Mouse (Mus musculus) midbrain, embryonic 15.5 days (tissue): Measurements from ENCODE around the gene Naa80. TPM values are rescaled to one million over a fixed set of nuclear protein-coding genes. Genes with fewer than 3 reads are reported as not detected.
"Not testable (repeated sequence)": the region's sequence is repeated elsewhere in the genome, so short reads cannot be mapped to it uniquely, and the experiment has no call there.

Experiments
- ATAC-seq: fragments of 200-750 bp; cut with Nextera tagmentation; replicated peaks from 2 replicates; pipeline ENCODE4 v1.8.0; 2017; ENCODE audit warnings: moderate TSS enrichment
- H3K27ac ChIP-seq: fragments of 300-500 bp; sonication (generic); 2 replicates; pipeline ENCODE4 v1.5.1; 2015; ENCODE audit warnings: mild to moderate bottlenecking, inconsistent platforms
- H3K27me3 ChIP-seq: fragments of 300-500 bp; sonication (generic); replicated peaks from 2 replicates; pipeline ENCODE4 v1.6.1; 2015; ENCODE audit warnings: inconsistent platforms
- H3K36me3 ChIP-seq: fragments of 300-500 bp; sonication (generic); replicated peaks from 2 replicates; pipeline ENCODE4 v1.6.1; 2015; ENCODE audit warnings: inconsistent platforms
- H3K4me1 ChIP-seq: fragments of 300-500 bp; sonication (generic); 2 replicates; pipeline ENCODE4 v1.6.1; 2015; ENCODE audit warnings: inconsistent platforms
- H3K4me2 ChIP-seq: fragments of 300-500 bp; sonication (generic); 2 replicates; pipeline ENCODE4 v1.6.1; 2015; ENCODE audit warnings: inconsistent platforms, mild to moderate bottlenecking, moderate library complexity
- H3K4me3 ChIP-seq: fragments of 300-500 bp; sonication (generic); 2 replicates; pipeline ENCODE4 v1.5.1; 2015; ENCODE audit warnings: mild to moderate bottlenecking, inconsistent platforms
- H3K9ac ChIP-seq: fragments of 300-500 bp; sonication (generic); 2 replicates; pipeline ENCODE4 v1.6.1; 2015; ENCODE audit warnings: mild to moderate bottlenecking, inconsistent platforms
- H3K9me3 ChIP-seq: fragments of 300-500 bp; sonication (generic); 2 replicates; pipeline ENCODE4 v1.6.1; 2016; ENCODE audit warnings: inconsistent platforms
- WGBS: fragments of 180-500 bp; shearing (Covaris S2); methylation state at CpG from one replicate; pipeline ENCODE4 v1.1.7; 2015; ENCODE audit warnings: mixed read lengths; 5-methylcytosine and 5-hydroxymethylcytosine counted together
- polyA plus RNA-seq: library from polyadenylated mRNA; unstranded; fragments of >200 nt; fragmentation: Nextera tagmentation; extraction: Ambion mirVana; gene quantifications from 2 replicates; pipeline ENCODE4 v1.2.1, GENCODE M21; 2015

Gene Naa80
- polyA plus RNA-seq, 1 experiment from 2014 or later = 21.4 TPM

GRCm38 (mm10) chr9:107567702-107568319, 10.9 kb upstream of the Naa80 start, which contains the start of gene Hyal2:
Gene Hyal2, plus strand, starts transcription at chr9:107567945.
- 4% methylated on average over 18 of the region's 18 CpGs for WGBS
- Histone ChIP-seq H3K27ac (peak within 1 kb of the TSS; percentile 89), H3K4me2 (peak within 1 kb of the TSS; percentile 84), H3K9ac (peak within 1 kb of the TSS; percentile 88), H3K4me3 (peak within 1 kb of the TSS; percentile 94), H3K4me1 (peaks cover 59% of the 10 kb centered on the region), H3K9me3 (no peaks in the 10 kb centered on the region), H3K36me3 (peaks cover 32% of the 10 kb centered on the region), H3K27me3 (no peaks in the 10 kb centered on the region)
- no peak for ATAC-seq

- H3K9me3 ChIP-seq = no peaks in the 10 kb centered on the region
- ATAC-seq = peak; percentile 89
- H3K4me2 ChIP-seq = peak overlapping the region; percentile 84
- H3K36me3 ChIP-seq = peaks cover 33% of the 10 kb centered on the region
- peak overlapping the region; percentile 89 for H3K27ac ChIP-seq
- peak overlapping the region; percentile 94 for H3K4me3 ChIP-seq
- peak overlapping the region; percentile 88 for H3K9ac ChIP-seq
- under 1% methylated on average over 41 of the region's 41 CpGs for WGBS
- H3K27me3 ChIP-seq = no peaks in the 10 kb centered on the region
- peaks cover 57% of the 10 kb centered on the region for H3K4me1 ChIP-seq
Measured at GRCm38 (mm10) chr9:107568331-107569261, 10.1 kb upstream of the Naa80 start.

GRCm38 (mm10) chr9:107569270-107569669, 9.4 kb upstream of the Naa80 start:
- WGBS = 1% methylated on average over 22 of the region's 23 CpGs
- H3K4me3 ChIP-seq = peak overlapping the region; percentile 94
- H3K27me3 ChIP-seq = no peaks in the 10 kb centered on the region
- H3K4me1 ChIP-seq = peaks cover 51% of the 10 kb centered on the region
- peak overlapping the region; percentile 88 for H3K9ac ChIP-seq
- H3K36me3 ChIP-seq = peaks cover 33% of the 10 kb centered on the region
- ATAC-seq = peak; percentile 29; the same call in 1 of the 2 replicates
- peak overlapping the region; percentile 89 for H3K27ac ChIP-seq
- H3K4me2 ChIP-seq = peak overlapping the region; percentile 84
- no peaks in the 10 kb centered on the region for H3K9me3 ChIP-seq

GRCm38 (mm10) chr9:107570016-107570415, 8.7 kb upstream of the Naa80 start:
- peak overlapping the region; percentile 84 for H3K4me2 ChIP-seq
- peak overlapping the region; percentile 89 for H3K27ac ChIP-seq
- no peaks in the 10 kb centered on the region for H3K27me3 ChIP-seq
- peaks cover 33% of the 10 kb centered on the region for H3K36me3 ChIP-seq
- 43% methylated on average over 13 of the region's 13 CpGs for WGBS
- no peak for ATAC-seq
- H3K4me3 ChIP-seq = peak overlapping the region; percentile 94
- H3K9ac ChIP-seq = peak overlapping the region; percentile 88
- H3K9me3 ChIP-seq = no peaks in the 10 kb centered on the region
- H3K4me1 ChIP-seq = peaks cover 46% of the 10 kb centered on the region

DNA sequence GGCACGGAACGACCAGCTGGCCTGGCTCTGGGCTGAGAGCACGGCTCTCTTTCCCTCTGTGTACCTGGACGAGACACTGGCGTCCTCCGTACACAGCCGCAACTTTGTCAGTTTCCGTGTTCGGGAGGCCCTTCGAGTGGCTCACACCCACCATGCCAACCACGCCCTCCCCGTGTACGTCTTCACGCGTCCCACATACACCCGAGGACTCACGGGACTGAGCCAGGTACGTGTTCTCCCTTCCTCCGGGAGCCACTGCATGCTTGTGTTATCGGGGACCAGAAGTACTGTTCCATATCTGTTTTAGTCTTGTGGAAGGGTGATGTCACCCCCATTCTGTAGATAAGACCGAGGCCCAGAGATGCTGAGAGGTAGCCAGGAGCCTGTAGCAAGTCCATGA, 7.8 kb upstream of the Naa80 start:
- Histone ChIP-seq H3K9ac (no peak overlapping the region), H3K27ac (no peak overlapping the region), H3K4me2 (peak overlapping the region; percentile 84), H3K4me1 (peaks cover 46% of the 10 kb centered on the region), H3K9me3 (no peaks in the 10 kb centered on the region), H3K36me3 (peaks cover 28% of the 10 kb centered on the region), H3K4me3 (peak overlapping the region; percentile 94), H3K27me3 (no peaks in the 10 kb centered on the region)
- 95% methylated on average over 21 of the region's 21 CpGs for WGBS
- no peak for ATAC-seq

DNA sequence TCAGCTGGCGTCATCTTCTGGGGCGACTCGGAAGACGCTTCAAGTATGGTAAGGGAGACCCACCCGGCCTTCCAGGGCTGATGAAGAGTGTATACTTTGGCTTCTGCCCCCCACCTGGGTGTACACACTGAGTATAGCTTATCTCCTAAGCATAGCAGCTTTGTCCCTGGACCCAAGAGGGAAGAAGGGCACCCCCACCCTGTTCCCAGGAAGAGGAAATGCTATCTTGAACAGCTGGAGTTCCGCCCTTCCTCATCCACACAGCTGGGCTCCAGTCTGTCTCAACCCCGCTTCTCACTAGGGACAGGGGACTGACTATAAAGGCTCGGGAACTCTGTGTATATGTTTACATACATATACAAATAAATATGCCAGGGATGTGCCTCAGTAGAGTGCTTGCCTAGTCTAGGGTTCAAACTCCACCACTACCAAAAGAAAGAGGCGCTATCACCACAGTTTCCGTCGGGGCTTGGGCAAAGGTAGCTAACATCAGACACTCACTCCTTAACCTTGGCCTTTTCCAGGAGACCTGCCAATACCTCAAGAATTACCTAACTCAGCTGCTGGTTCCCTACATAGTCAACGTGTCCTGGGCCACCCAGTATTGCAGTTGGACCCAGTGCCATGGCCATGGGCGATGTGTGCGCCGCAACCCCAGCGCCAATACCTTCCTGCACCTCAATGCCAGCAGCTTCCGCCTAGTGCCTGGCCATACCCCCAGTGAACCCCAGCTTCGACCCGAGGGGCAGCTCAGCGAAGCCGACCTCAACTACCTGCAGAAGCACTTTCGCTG, 7.0 kb upstream of the Naa80 start:
- Histone ChIP-seq H3K27me3 (no peaks in the 10 kb centered on the region), H3K4me3 (peak overlapping the region; percentile 6; the same call in 1 of the 2 replicates), H3K4me2 (peak overlapping the region; percentile 84; the same call in 1 of the 2 replicates), H3K27ac (no peak overlapping the region), H3K9me3 (no peaks in the 10 kb centered on the region), H3K4me1 (peaks cover 45% of the 10 kb centered on the region), H3K9ac (no peak overlapping the region), H3K36me3 (peaks cover 25% of the 10 kb centered on the region)
- no peak for ATAC-seq
- 96% methylated on average over 22 of the region's 22 CpGs for WGBS

GRCm38 (mm10) chr9:107572327-107572662, 6.4 kb upstream of the Naa80 start:
- H3K27me3 ChIP-seq = no peaks in the 10 kb centered on the region
- no peak overlapping the region for H3K4me2 ChIP-seq
- no peak for ATAC-seq
- H3K9ac ChIP-seq = no peak overlapping the region
- H3K27ac ChIP-seq = no peak overlapping the region
- no peaks in the 10 kb centered on the region for H3K9me3 ChIP-seq
- WGBS = 100% methylated on average over 2 of the region's 2 CpGs
- H3K4me3 ChIP-seq = no peak overlapping the region
- H3K4me1 ChIP-seq = peaks cover 43% of the 10 kb centered on the region
- H3K36me3 ChIP-seq = peaks cover 25% of the 10 kb centered on the region

DNA sequence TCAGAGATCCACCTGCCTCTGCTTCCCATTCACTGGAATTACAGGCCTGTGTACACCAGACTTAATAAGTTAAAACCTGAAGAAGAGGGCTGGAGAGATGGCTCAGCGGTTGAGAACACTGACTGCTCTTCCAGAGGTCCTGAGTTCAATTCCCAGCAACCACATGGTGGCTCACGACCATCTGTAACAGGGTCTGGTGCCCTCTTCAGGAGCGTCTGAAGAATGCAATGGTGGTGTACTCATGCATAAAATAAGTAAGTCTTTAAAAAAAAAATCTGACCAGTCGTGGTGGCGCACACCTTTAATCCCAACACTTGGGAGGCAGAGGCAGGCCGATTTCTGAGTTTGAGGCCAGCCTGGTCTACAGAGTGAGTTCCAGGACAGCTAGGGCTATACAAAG, 4.9 kb upstream of the Naa80 start:
- H3K4me3 ChIP-seq, H3K4me2 ChIP-seq, H3K27ac ChIP-seq, H3K9ac ChIP-seq, ATAC-seq, H3K27me3 ChIP-seq, H3K9me3 ChIP-seq: not testable (repeated sequence)
- 78% methylated on average over 6 of the region's 6 CpGs for WGBS
- peaks cover 33% of the 10 kb centered on the region for H3K4me1 ChIP-seq
- peaks cover 25% of the 10 kb centered on the region for H3K36me3 ChIP-seq

DNA sequence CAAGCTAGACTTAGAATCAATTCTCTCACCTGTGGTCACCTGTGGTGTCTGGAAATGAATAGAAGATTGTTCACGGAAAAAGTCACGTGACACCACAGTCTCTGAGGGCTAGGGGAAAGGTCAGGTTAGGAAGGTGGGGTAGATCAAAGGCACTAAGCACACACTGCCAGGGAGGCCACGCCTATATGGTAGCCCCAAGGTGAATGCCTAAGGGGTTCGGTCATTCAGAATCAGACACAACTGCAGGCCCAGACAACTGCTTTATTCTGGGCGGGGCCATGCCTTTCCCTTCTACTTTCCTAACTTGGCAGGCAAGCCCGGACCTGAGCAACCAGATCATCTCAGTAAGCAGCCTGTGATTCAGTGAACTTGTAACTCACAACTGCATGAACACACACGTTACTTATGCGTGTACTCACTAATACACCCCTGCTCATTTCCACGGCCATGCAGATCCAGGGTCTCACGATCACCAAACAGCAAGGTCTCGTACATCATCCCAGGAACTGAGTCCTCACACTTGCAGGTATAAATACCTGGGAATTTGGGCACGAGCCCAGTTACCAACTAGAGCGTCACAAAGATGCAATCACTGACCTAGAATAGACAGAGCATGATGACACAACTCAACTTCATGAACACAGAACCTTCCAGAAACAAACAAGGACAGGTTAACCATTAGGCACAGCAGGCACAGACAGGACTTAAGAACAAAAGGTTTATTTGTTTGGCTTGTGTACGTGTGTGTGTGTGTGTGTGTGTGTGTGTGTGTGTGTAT, 2.9 kb upstream of the Naa80 start:
- ATAC-seq = no peak
- Histone ChIP-seq H3K27ac (no peak overlapping the region), H3K4me3 (no peak overlapping the region), H3K36me3 (peaks cover 24% of the 10 kb centered on the region), H3K4me2 (no peak overlapping the region), H3K4me1 (peaks cover 35% of the 10 kb centered on the region), H3K27me3 (no peaks in the 10 kb centered on the region), H3K9ac (no peak overlapping the region), H3K9me3 (no peaks in the 10 kb centered on the region)
- 90% methylated on average over 14 of the region's 14 CpGs for WGBS

GRCm38 (mm10) chr9:107576357-107577107, 2.2 kb upstream of the Naa80 start, which contains the start of gene Hyal1:
Gene Hyal1, plus strand, starts transcription at chr9:107576927.
- 0 out of 2 replicates have a peak, but pooled peaks have one; percentile 30 for ATAC-seq
- WGBS = 25% methylated on average over 16 of the region's 16 CpGs
- H3K4me2 ChIP-seq = peak within 1 kb of the TSS; percentile 34
- peaks cover 34% of the 10 kb centered on the region for H3K4me1 ChIP-seq
- H3K27ac ChIP-seq = peak within 1 kb of the TSS; percentile 43; the same call in 1 of the 2 replicates
- H3K27me3 ChIP-seq = no peaks in the 10 kb centered on the region
- H3K9ac ChIP-seq = no peak within 1 kb of the TSS
- H3K9me3 ChIP-seq = no peaks in the 10 kb centered on the region
- peaks cover 18% of the 10 kb centered on the region for H3K36me3 ChIP-seq
- H3K4me3 ChIP-seq = no peak within 1 kb of the TSS

GRCm38 (mm10) chr9:107577871-107578270, 816 bp upstream of the Naa80 start:
- peaks cover 34% of the 10 kb centered on the region for H3K4me1 ChIP-seq
- no peaks in the 10 kb centered on the region for H3K9me3 ChIP-seq

More at GRCm38 (mm10) chr9:107577871-107578270, 816 bp upstream of the Naa80 start:
- no peak overlapping the region for H3K4me3 ChIP-seq
- no peak overlapping the region for H3K27ac ChIP-seq
- peaks cover 4% of the 10 kb centered on the region; the same call in 1 of the 2 replicates for H3K36me3 ChIP-seq
- 93% methylated on average over 10 of the region's 10 CpGs for WGBS
- ATAC-seq = no peak
- no peak overlapping the region for H3K4me2 ChIP-seq
- no peak overlapping the region for H3K9ac ChIP-seq
- no peaks in the 10 kb centered on the region for H3K27me3 ChIP-seq
